Mouse (Mus musculus): Measurements from ENCODE around the gene Atxn1. TPM values are rescaled to one million over a fixed set of nuclear protein-coding genes. Genes with fewer than 3 reads are reported as not detected.

Gene Atxn1
- total RNA-seq, 2 experiments from 2014 or later: 145 to 169 TPM

- DNase-seq (ENCODE audit: low spot score in 2 of 2): no peak
These were observed 28.0 kb downstream of the Atxn1 start for GRCm38 (mm10) chr13:45936765-45937164.

GRCm38 (mm10) chr13:45935798-45936197 is 29.0 kb downstream of the Atxn1 start:
- no peak for DNase-seq (ENCODE audit: low spot score in 2 of 2)
- intact Hi-C loops (cut with DNase I): no loop called here

More at GRCm38 (mm10) chr13:45936765-45937164, 28.0 kb downstream of the Atxn1 start:
- intact Hi-C loops (cut with DNase I): no loop called here

- intact Hi-C loops (cut with DNase I): no loop called here
- DNase-seq (ENCODE audit: low spot score in 2 of 2): no peak
These were observed 30.0 kb downstream of the Atxn1 start for GRCm38 (mm10) chr13:45934841-45935240.

GRCm38 (mm10) chr13:45934085-45934484 is 30.7 kb downstream of the Atxn1 start:
- intact Hi-C loops (cut with DNase I): no loop called here
- DNase-seq (ENCODE audit: low spot score in 2 of 2): no peak

- intact Hi-C loops (cut with DNase I): no loop called here
- no peak for DNase-seq (ENCODE audit: low spot score in 2 of 2)
These were observed 32.3 kb downstream of the Atxn1 start for GRCm38 (mm10) chr13:45932491-45932921.

- no peak for DNase-seq (ENCODE audit: low spot score in 2 of 2)
- intact Hi-C loops (cut with DNase I): no loop called here
These were observed 32.9 kb downstream of the Atxn1 start for GRCm38 (mm10) chr13:45931891-45932290.

GRCm38 (mm10) chr13:45931215-45931614 is 33.6 kb downstream of the Atxn1 start:
- intact Hi-C loops (cut with DNase I): no loop called here
- DNase-seq (ENCODE audit: low spot score in 2 of 2): no peak

GRCm38 (mm10) chr13:45929744-45930143 is 35.1 kb downstream of the Atxn1 start:
- DNase-seq (ENCODE audit: low spot score in 2 of 2): no peak
- intact Hi-C loops (cut with DNase I): no loop called here

- no peak for DNase-seq (ENCODE audit: low spot score in 2 of 2)
- intact Hi-C loops (cut with DNase I): no loop called here
These were observed 39.5 kb downstream of the Atxn1 start for GRCm38 (mm10) chr13:45925294-45925693.

- intact Hi-C loops (cut with DNase I): no loop called here
- DNase-seq (ENCODE audit: low spot score in 2 of 2): no peak
These were observed 40.3 kb downstream of the Atxn1 start for GRCm38 (mm10) chr13:45924555-45924954.

GRCm38 (mm10) chr13:45923086-45923485 is 41.7 kb downstream of the Atxn1 start:
- intact Hi-C loops (cut with DNase I): no loop called here
- DNase-seq (ENCODE audit: low spot score in 2 of 2): no peak

GRCm38 (mm10) chr13:45922467-45922866 is 42.3 kb downstream of the Atxn1 start:
- intact Hi-C loops (cut with DNase I): no loop called here

GRCm38 (mm10) chr13:45918956-45919711 is 45.7 kb downstream of the Atxn1 start:
- DNase-seq (ENCODE audit: low spot score in 2 of 2): no peak
- intact Hi-C loops (cut with DNase I): no loop called here

More at GRCm38 (mm10) chr13:45922467-45922866, 42.3 kb downstream of the Atxn1 start:
- DNase-seq (ENCODE audit: low spot score in 2 of 2): no peak

- DNase-seq (ENCODE audit: low spot score in 2 of 2): no peak
- intact Hi-C loops (cut with DNase I): no loop called here
These were observed 46.8 kb downstream of the Atxn1 start for GRCm38 (mm10) chr13:45918006-45918380.

GRCm38 (mm10) chr13:45917058-45918005 is 47.5 kb downstream of the Atxn1 start:
- intact Hi-C loops (cut with DNase I): no loop called here
- no peak for DNase-seq (ENCODE audit: low spot score in 2 of 2)

- no peak for DNase-seq (ENCODE audit: low spot score in 2 of 2)
- intact Hi-C loops (cut with DNase I): no loop called here
These were observed 48.9 kb downstream of the Atxn1 start for GRCm38 (mm10) chr13:45915921-45916320.

- intact Hi-C loops (cut with DNase I): no loop called here
- DNase-seq (ENCODE audit: low spot score in 2 of 2): no peak
These were observed 49.8 kb downstream of the Atxn1 start for GRCm38 (mm10) chr13:45915026-45915425.

- no peak for DNase-seq (ENCODE audit: low spot score in 2 of 2)
- intact Hi-C loops (cut with DNase I): no loop called here
These were observed 50.7 kb downstream of the Atxn1 start for GRCm38 (mm10) chr13:45914117-45914516.

- intact Hi-C loops (cut with DNase I): no loop called here
- peak in 1 of 2 experiments; percentile 30 for DNase-seq (ENCODE audit: low spot score in 2 of 2)
These were observed 53.0 kb downstream of the Atxn1 start for GRCm38 (mm10) chr13:45911848-45912247.

- DNase-seq (ENCODE audit: low spot score in 2 of 2): no peak
- intact Hi-C loops (cut with DNase I): no loop called here
These were observed 53.7 kb downstream of the Atxn1 start for GRCm38 (mm10) chr13:45911069-45911468.
